Comparison of ENCODE assay signal across 13 mouse cellular contexts in the genomic region with DNA sequence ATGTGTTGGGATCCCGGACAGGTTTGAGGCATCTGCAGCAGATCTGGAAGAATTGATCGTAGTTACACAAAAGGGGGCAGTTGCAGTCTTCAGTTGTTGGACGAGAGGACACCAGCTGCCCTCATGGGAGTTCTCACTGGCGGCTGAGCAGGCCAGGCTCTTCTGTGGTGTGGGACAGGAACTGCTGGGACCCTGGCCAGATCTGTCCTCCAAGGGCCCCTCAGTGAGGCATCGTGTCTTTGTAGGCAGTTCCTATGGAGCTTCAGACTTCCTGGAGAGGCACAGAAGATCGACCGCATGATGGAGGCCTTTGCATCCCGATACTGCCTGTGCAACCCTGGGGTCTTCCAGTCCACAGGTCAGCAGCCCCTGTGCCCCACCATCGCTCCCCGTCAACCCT.
"Had no signal": no experiment of that assay in that cellular context is flagged by ENCODE, and none has a peak within 500 bp of the region (broad histone marks: within the 10 kb centered on the region; RNA-seq: fewer than 3 reads in every experiment).

No protein-coding gene starts in this region.

- H3K27ac ChIP-seq: limb, embryonic 15.5 days; midbrain, embryonic 13.5 days; neural tube, embryonic 15.5 days had no signal

- DNase-seq: kidney, adult 8-10 months; kidney, postnatal 36 days; layer of hippocampus, adult 9-11 months; layer of hippocampus, postnatal 36 days; lung, embryonic 14.5 days; lung, postnatal 10 days; lung, postnatal 4 days; right cerebral cortex, adult 18-20 months; right cerebral cortex, postnatal 25 days had no signal

- H3K27me3 ChIP-seq: limb, embryonic 15.5 days; midbrain, embryonic 13.5 days; neural tube, embryonic 15.5 days had no signal

- H3K9me3 ChIP-seq: limb, embryonic 15.5 days; midbrain, embryonic 13.5 days; neural tube, embryonic 15.5 days had no signal

- H3K4me3 ChIP-seq: limb, embryonic 15.5 days; midbrain, embryonic 13.5 days; myocyte; neural tube, embryonic 15.5 days had no signal

- H3K9ac ChIP-seq: limb, embryonic 15.5 days; lung, embryonic 14.5 days; midbrain, embryonic 13.5 days; neural tube, embryonic 15.5 days had no signal

- ATAC-seq: midbrain, embryonic 13.5 days had no signal

- H3K4me2 ChIP-seq: limb, embryonic 15.5 days; lung, embryonic 14.5 days; midbrain, embryonic 13.5 days; neural tube, embryonic 15.5 days had no signal
